Mouse (Mus musculus) gastrocnemius, postnatal 4 days (tissue): ENCODE measurements at regions not wholly inside any gene's neighbourhood (a gene's known extent, or its start where the extent isn't known, plus 50 kb on each side); places are given as distances from the start of the nearest gene placed in this dataset.
"Not testable (repeated sequence)": the region's sequence is repeated elsewhere in the genome, so short reads cannot be mapped to it uniquely, and the experiment has no call there.

Experiments used
- DNase-seq, 2 experiments: peaks; one replicate each; pipeline ENCODE4 v3.0.0; 2021 to 2022; ENCODE audit warnings: low spot score in 2 of 2, mixed read lengths in 2 of 2

- DNase-seq: no peak
Observed at GRCm38 (mm10) chr7:137629540-137629939, 192.1 kb downstream of the Glrx3 start.

DNA sequence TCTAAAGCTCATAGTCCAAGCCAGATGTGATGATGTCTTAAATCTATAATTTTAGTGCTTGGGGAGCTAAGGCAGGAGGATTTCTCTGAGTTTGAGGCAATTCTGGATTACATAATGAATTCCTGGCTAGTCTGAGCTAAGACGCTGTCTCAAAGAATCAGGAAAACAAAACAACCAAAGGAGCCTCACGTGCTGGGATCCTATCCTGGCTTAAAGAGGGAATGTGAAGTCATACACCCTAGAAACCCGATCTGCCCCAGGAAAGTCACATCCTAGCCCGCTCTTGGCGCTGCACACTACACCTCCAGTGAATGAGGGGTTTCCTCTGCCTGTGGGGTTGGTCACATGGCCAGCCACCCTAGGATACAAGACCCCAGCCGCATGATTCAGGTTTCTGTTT, 211.2 kb downstream of the Glrx3 start:
- no peak for DNase-seq

- no peak for DNase-seq
Observed at GRCm38 (mm10) chr7:137649650-137650049, 212.2 kb downstream of the Glrx3 start.

GRCm38 (mm10) chr7:137653837-137654236, 216.4 kb downstream of the Glrx3 start:
- DNase-seq: no peak

- no peak for DNase-seq
Observed at GRCm38 (mm10) chr7:137667165-137667564, 229.8 kb downstream of the Glrx3 start.

GRCm38 (mm10) chr7:137671156-137671555, 233.7 kb downstream of the Glrx3 start:
- DNase-seq: no peak

DNA sequence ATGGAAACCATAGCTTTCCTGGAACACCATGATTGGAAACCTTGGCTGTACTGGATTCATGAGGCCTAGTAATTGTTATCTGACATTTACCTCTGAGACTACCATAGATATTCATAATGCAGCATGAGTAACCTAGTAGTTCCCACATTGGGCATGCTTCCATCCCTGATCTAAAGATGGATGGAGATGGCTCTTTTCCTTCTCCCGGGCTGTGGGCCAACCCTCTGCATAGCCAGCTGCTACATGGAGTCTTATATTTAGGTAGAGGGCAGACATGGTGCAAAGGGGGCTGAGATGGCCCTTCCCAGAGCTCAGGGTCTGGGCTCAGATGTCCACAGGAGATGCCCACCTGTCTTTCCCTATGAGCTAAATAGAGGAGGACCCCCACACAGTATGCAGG, 237.2 kb downstream of the Glrx3 start:
- no peak for DNase-seq

- no peak for DNase-seq
Observed at GRCm38 (mm10) chr7:137675381-137675780, 238.0 kb downstream of the Glrx3 start.

DNA sequence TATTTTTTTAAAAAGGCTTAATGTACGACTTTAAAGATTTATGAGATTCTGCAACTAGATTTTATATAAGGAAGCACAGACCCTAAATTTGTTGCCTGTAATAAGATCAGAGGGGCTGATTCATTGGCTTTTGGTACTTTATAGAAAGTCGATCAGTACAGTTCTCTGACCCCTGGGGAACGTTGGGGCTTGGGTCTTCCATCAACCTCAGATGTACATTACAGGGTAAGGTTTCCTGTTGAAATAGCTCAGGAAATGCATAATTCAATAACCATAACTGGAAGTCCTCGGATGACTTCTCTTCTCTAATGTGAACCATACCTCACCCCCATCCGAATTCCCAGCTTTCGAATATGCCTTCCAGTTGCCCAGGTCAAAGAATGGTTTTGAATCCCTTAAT, 247.4 kb downstream of the Glrx3 start:
- no peak for DNase-seq

- no peak for DNase-seq
Observed at GRCm38 (mm10) chr7:137685320-137685719, 247.9 kb downstream of the Glrx3 start.

- DNase-seq: no peak
Observed at GRCm38 (mm10) chr7:137696831-137697230, 259.4 kb downstream of the Glrx3 start.

GRCm38 (mm10) chr7:137698501-137698900, 261.1 kb downstream of the Glrx3 start:
- DNase-seq: not testable (repeated sequence)

- no peak for DNase-seq
Observed at GRCm38 (mm10) chr7:137712862-137713261, 275.4 kb downstream of the Glrx3 start.

DNA sequence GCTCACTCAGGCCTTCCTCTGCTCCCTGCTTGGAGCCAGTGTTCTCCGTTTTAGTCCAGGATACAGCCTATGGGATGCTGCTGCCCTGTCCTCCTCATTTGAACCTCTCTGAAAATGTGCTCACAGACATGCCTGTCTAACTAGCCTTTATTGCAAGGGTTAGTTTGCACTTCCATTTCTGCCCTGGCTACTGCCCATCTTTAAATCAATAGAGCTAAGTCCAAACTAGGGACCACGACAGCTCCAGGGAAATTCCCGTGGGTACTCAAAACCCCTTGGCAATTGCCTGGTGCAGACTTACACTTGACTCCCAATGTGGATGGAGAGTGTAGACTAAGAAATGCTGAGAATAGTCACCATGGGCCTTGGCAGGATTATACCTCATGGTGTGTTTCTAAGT, 276.4 kb downstream of the Glrx3 start:
- DNase-seq: no peak

GRCm38 (mm10) chr7:137714318-137714962, 277.0 kb downstream of the Glrx3 start:
- no peak for DNase-seq

DNA sequence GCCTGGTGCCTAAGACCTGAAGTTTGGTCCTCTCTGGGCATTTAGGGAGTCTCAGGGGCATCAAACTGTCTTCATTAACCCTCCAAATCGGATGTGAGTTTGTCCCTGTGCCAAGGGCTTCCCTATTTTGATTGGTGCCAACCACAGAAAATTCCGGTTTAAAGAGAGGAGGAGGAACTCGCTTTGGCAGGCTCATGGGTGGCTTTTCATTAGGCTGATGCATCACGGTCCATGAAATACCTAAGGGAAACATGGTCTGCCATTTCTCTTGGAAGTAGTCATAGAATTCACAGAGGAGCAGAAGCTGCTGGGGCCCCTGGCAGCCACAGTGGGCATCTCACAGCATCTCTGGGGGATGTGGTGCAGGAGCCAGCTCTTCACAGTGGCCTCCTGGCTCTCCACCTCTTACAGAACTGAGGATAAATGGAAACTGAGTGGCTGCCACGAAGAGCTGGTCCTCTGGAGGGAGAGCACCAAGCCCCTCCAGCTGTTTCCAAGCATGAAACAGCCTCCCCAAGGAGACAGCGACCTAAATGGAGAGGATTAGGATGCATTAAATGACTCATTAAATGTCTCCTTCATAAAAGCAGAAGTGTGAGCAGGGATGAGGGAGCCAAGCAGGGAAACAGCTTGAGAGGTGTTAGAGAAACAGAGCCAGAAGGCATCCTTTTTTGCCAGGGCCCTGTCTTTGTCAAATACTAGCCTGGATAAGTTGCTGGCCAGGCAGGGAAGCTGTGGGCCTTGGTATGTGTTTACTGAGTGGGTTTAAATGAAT, 277.9 kb downstream of the Glrx3 start:
- no peak for DNase-seq

GRCm38 (mm10) chr7:137723361-137724040, 286.1 kb downstream of the Glrx3 start:
- peak in 1 of 2 experiments; percentile 20 for DNase-seq

DNA sequence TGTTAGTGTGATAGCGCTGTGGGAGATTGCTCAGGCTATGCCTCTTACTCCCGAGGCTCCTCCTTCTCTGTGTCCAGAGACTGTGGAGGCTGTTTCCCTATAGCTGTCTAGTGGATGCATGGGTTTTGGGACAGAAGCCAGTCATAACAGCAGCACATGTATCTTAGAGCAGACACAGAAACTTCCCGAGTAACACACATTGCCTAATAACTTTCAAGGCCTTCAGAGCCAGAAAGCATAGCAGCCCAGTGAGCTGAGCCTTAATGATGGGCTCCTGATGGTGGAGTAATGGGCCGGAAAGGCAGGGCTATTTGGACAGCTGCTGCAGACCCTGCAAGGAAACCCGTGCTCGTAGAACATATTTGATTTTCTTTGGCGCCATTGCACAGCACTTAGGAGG, 288.6 kb downstream of the Glrx3 start:
- no peak for DNase-seq

GRCm38 (mm10) chr7:137735873-137736527, 298.6 kb downstream of the Glrx3 start:
- DNase-seq: no peak

DNA sequence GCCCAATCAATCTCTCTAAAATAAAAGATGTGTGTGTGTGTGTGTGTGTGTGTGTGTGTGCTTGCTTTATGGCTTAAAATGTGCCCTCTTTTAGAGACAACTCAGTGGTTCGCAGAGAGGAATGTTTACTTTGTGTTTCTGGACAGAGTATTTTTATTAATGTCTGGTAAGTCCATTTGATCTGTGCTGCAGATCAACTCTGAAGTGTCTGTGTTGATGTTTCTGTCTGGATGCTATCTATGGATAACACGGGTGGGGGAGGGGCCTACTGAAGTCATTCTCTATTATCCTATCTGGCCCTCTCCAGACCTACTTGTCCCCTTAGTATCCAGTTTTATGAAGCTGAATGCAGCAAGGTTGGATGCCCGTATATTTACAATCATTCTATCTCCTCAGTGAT, 304.3 kb downstream of the Glrx3 start:
- DNase-seq: no peak

- DNase-seq: no peak
Observed at GRCm38 (mm10) chr7:137742297-137742751, 304.9 kb downstream of the Glrx3 start.

DNA sequence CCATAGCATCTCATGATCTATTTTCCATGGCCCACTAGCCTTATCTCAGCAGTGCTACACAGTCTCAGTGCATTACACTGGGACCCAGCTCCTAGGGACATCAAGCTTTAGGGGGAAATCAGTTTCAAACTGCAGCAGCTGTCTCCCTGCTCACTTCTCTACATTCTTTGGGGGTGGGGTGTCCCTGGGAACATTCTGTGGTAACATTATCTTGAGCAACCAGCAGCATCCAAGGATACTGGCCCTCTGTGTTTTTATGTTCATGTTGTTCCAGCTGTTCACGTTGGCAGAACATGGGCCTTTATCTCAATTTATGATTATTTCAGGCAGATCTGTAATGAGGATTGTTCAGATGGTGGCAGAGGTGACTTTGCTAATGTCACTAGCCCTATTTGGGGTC, 308.2 kb downstream of the Glrx3 start:
- no peak for DNase-seq
